Mouse (Mus musculus) thymus, postnatal 25 days (tissue): ENCODE measurements around the gene Shroom2.
"Not testable (repeated sequence)": the region's sequence is repeated elsewhere in the genome, so short reads cannot be mapped to it uniquely, and the experiment has no call there.

Experiments used
- DNase-seq: peaks from one replicate; pipeline ENCODE4 v3.0.0; 2022

Shroom2 gene

DNA sequence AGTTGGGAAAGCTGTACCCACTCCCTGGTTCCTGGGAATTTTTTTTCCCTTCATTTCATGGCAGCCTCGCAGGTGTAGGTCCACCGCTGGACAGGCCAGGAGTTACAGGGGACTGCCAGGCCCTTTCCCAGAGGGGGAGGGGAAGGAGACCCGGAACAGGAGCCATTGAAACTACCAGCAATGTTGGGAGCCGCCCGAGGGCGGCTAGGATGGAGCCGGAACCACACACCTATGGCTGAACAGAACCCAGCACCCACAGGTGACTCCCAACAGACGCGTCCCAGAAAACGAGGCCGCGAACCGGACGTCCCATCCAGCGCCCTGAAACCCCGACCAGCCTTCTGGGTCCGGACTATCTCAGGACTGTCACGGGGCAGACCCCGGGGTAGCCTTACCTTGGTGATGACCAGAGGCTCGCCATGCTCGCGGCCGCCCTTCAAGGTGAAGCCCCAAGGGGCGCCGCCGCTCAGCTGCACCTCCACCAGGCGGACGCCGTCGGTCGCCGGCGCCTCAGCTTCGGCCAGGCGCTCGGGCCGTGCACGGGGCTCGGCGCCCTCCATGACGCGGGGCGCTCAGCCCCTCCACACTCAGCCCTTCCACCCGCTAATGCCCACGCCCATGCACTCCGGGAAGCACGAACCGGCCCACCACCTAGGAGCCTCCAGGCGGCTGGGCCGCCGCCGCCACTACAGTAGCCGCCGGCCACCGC is at the start of gene Shroom2:
TSS of gene Shroom2 (minus strand) at position 575 of the 709 bp plus-strand sequence.
- DNase-seq, result no peak

DNA sequence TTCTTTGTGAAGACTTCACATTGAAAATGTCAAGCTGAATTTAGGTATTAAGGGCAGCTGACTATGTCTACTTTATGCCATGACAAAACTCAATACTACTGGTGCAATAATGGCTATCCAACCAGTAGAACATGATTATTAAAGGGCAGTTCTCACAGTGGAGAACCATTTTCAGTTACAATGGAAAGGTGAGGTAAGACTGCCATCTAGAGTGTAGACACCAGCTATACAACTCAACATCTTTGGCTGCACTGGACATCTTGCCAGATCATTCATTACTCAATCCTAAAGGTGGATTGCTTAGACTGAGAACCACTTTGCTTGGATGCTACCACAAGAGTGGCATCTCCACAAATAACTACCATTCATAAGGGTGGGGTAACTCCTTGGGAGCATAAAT is 49.7 kb upstream of the Shroom2 start:
- DNase-seq, result no peak

DNA sequence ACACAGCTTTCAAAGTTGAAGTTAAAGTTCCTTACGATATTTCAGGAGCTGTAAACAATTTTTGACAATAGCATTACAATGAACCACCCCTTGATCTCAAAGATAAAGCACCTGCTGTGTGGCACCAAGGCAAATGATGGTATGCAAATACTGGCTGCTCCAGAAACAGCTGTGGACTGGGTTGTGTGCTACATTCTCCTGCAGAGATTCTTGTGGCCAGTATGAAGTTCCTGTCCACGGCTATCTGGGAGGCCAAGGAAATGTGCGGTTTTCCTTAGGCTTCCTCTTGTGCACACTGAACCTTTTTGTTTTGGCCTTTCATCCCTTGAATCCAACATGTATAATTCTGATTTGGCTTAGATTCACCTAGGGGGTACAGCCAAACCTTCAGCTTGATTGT is 44.1 kb upstream of the Shroom2 start:
- no peak for DNase-seq

DNA sequence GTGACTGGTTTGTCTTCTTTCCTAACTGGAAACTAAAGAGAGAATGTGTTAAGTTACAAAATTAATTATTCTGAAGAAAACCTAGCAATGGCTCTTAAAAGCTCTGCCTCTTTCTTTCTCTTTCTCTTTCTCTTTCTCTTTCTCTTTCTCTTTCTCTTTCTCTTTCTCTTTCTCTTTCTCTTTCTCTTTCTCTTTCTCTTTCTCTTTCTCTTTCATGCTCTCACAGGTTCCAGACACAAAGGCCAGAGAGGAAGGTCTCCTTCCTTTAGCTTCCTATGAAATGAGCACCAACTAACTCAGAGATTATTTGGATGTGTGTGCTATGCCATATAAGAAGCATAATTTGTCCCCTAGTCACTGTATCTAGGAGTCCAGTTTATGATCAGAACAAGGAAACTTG is 36.1 kb upstream of the Shroom2 start:
- no peak for DNase-seq

DNA sequence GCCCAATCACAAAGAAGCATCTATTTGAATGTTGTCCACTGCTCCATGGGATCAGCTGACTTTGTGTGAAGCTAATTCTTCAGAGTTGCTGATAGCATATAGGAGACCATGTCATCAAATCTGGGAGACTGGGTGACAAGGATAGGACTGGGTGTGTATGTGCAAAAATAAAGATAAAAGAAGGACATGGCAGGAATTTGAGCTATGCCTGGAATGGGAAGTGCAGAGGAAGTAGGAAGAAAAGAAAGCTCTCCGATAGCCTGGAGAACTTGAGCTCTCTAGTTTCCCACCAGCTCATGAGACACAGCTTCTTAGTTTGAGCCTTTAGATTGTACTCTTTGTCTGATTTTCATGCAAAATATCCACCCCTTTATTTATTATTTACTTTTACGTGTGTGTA is 19.3 kb upstream of the Shroom2 start:
- no peak for DNase-seq

DNA sequence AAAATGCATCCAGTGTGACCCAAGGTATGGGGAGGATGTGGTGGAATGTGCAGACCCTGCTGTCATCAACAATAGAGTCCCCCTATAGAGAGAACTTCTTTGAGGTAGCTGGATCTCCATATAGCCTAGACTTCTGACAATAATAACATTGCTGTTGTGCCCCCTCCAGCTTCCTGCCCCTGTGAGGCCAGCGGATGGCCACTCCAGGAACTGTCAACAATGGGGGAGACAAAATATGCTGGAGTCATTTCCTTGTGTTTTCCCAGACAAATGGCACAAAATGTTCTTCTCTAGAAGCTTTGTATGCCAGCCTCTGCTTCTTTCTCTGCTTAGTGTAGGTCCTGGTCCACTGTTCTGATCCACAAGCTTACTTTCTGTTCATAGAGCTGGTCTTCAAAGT is 18.9 kb upstream of the Shroom2 start:
- no peak for DNase-seq

DNA sequence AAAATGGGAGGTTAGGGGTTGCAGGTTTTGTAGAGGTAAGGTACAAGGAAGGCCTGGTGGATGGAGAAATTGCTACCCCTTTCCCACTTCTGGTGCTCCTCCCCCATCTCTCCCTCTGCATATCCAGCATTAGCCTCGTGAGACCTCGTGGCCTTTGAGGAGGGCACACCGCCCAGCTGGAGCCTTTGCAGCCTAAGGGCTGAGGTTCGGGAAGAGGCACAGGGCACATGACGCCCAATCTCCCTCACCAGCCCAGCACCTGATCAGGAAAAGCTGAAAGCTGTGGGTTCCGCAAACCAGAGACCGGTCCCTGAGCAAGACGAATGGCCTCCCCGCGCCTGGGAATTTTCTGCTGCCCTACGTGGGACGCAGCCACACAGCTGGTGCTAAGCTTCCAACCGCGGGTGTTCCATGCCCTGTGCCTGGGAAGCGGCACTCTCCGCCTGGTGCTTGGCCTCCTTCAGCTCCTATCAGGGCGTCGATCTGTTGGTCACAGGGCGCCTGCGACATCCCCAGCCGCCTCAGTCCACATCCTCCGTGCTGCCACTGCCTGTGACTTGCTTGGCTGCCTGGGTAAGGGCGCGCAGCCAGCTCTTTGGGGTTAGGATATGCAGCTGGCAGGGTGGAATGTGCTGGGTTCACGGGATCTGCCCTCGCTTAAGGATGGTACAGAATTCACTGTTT is 12.6 kb upstream of the Shroom2 start, which contains the start of gene Gpr143:
TSS of gene Gpr143 (plus strand) at position 202 of the 684 bp plus-strand sequence.
- no peak for DNase-seq

DNA sequence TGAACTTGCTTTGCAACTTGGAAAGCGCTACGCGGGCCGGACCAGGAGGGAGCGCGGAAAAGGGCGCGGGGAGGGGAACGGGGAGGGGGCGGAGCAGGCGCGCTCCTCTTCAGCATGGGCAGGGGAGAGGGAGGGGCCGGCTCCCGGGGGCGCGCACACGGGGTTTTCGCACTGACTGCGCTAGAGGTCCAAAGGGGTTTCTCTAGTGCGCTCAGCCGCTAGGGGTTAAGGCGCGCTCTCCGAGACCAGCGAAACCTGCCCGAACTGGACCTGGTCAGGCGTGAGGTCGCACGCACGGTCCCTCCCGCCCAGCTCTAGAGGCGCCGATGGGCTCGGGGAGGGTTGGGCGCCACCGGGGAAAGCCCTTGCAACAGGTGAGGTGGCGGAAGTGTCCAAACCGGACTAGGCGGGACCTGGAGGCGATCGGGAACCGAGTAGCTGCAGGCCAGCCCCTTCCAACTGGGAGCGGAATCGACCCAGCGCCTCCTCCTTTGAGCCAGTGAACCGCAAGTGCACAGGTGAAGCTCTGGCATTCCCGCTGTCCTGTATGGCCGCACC is 414 bp upstream of the Shroom2 start:
- DNase-seq, result no peak

DNA sequence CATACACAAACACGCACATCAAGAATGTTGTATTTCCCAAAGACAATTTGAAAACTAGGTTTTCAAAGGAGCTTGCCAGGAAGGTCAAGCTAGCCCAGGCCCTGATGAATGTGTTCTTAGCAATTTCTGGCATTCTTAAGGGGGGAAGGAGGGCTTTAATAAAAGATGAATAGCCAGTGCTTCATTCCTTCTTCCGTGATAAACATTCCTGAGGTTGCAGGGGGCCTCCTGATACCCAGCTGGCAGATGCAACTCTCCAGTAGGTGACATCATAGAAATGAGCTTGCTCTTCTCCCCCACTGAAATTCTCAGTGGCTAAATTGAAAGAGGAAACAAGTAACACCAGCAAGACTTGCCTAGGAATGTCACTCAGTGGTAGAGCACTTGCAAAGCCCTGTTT is 5.1 kb downstream of the Shroom2 start:
- no peak for DNase-seq

DNA sequence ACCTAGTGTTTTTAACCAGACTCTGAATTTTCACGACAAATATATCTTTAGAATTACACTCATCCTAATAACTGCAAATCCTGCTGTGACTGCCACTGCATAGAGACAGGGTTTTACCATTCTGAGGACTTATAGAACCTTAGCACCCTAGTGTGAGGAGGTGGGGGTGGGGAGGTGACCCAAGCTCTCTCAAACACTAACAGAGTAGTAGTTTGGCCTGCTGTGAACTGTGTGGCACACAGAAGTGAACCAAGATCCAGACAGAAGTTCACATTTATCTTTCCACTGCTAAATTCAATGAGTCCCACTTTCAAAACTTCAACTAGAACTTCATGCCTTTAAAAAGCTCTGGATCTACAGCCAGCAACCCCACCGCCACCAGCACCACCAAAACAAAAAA is 6.4 kb downstream of the Shroom2 start:
- DNase-seq, result no peak

DNA sequence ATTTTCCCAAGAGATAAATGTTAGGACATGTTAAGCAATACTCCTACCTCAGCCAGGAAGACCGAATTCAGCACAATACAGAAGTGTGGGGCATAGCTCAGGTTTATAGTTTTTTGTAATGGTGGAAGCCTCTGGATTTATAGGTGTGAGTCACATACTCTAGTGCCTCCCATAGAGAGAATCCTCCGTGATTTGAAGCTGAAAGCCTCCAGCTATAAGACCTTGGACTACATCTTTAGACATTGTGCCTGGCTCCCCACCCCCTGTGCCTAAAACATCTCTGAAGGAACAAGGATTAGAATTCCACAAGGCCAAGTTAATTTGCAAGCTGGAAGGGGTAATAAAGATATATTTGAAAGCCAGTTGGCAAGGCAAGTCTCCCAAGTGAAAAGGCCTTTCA is 6.8 kb downstream of the Shroom2 start:
- DNase-seq, result no peak

DNA sequence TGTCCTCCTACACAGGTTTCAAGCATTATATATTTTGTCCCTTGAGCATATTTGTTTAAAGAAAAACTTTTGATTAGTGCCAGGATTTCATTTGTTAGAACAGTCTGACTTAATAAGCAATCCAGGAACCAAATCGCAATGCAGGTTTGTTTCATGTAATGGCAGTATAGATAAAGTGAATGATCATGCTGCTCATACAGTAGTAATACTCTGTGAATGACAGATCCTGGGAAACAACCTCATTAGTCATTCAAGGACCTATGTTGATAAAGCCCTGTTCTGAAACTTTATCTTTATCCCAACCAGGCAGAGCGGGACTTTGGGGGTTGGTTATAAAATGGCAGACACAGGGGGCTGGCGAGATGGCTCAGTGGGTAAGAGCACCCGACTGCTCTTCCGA is 13.0 kb downstream of the Shroom2 start:
- DNase-seq, result no peak

DNA sequence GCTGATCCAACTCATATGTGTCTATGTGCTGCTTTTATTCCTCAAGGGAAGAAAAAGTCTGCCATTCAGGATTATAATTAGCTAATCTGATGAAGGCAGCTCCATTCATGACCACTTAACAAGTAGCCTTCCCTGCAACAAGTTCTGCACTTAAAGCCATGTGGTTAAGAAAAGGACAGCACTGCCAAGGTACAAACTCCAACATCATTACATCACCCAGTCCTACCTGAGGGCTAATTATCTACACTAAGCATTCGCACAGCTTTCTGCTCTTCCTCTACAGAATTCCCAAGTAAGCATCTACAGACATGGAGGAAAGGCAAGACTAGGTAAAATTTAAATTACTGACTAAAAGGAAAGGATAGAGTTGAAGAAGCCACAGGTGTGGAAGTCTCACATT is 13.4 kb downstream of the Shroom2 start:
- DNase-seq, result no peak

DNA sequence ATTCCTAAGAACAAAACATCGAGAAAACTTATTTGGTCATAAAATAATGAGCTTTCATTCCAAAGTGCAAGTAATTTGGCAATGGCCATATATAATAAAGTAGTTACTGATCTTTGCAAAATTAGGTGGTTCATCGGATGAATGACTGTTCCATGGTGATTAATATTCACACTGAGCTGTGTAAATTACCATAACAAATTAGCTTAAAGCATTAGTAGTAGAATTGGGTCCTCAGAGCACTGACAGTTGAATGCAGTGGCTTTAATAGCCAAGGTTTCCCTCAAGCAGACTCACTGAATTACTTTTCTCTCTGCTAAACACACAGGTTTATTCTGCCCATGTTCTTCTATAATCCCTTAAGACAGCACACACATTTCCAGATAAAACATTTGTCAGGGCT is 23.3 kb downstream of the Shroom2 start:
- no peak for DNase-seq

DNA sequence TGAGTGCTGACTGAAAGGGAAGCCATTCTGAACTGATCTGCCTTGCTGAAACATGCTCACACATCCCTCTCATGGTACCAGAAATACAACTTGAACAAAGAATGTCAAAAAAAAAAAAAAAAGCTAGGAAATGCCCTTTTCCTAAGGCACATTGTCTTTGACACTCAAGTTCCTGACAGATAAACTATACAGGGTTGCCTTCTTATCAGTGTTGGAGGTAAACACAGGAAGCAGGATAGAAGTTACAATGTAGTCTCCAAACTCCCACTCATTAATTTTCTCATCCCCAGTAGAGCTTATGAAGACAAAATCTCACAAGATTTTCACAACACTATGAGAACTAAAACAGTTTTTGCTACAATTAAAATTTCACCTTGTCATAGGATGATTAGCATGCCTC is 25.6 kb downstream of the Shroom2 start:
- DNase-seq, result no peak

DNA sequence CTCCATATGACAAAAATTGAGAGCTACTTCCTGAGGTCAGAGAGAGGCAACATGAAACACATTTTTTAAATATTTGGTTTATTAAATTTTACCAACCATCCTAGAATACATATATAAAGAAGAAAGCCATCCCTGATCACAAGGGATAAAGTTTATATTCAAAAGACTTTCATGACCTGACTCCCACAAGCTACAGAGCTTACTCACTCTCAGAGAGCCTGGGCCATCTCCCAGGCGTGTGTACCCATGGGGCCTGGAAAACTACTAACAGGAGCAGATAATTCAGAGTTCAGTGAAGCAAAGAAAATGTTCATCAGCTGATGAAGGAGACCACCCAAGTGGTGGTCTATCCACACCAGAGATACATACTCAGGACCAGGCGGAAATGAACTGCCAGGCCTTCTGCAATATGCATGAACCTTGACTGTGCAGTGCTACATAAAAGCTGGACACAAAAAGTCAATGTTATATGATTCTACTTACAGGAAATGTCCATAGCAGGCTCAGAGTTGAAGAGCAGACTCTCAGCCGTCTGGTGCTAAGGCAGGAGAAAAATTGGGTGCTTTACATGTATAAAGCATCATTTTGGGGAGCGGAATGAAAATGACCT is 30.4 kb downstream of the Shroom2 start:
- DNase-seq, result no peak

DNA sequence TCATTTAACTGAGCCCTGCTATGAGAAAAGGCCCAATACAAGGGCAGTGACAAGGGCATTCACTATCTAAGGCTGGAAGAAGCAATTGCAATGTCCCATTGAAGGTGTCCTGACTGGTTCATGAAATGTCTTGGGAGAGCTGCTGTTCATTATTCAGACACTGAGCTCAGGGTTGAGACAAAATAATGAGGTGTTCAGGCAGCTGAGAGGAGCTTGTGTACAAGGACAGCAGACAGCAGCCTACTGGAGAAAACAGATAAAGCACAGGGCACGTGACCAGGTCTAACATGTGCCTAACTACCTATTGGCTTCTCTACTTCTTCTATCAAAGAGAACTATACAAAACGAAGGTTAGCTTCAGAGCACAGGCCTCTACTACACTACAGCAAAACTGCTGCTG is 31.1 kb downstream of the Shroom2 start:
- DNase-seq, result no peak

DNA sequence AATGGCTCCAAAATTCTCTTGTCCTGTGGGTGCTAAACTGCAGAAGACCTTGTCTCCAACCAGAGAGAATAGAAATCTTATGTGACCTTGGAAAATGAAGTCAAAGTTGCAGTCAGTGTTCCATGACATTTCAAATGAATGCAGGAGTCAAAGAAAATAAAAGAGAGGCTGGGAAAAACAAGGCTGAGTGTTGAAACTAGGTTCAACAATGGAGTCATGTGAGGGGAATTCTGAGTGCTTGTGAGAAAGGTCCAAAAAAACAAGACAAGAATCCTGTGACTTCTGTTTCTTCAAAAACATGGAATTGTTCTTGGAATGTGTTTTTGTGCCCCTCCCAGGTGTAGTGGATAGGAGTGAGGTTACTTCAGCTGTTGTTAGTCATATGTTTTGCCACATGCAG is 34.0 kb downstream of the Shroom2 start:
- DNase-seq, result no peak

DNA sequence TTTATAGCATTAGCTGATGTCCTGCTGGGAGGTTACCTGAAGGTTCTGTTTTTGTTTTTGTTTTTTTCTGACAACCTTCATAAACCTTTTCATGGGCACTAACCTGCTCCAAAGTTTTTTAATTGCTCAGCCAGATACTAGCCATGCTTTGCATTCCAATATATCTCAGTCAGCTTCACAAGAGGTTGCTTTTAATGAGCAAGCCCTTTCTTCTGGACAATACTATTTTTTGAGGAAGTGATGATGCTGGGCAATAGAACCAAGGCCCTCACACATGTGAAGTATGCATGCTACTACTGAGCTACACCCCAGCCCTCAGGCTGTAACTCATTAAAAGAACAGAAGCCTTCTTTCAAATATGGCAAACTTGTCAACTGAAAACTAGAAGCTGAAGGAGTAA is 52.6 kb downstream of the Shroom2 start:
- no peak for DNase-seq

DNA sequence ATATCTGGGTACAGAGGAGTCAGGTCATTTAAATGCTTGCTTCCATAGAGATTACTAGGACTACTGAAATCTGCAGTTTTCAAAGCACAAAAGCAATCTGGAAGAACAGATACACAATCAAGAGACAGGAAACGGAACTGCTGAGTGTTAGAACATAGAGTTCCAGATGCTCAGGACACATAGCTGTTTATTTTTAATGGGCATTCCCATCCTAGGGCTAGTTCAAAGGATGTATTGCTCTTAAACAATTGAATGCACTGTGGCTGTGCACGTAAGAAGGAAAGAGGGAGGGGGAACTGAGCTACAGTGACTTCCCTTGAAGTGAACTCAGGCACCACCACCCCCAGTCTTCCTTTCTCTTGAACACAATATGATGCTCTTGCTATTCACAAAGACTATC is 58.5 kb downstream of the Shroom2 start:
- DNase-seq, result not testable (repeated sequence)

DNA sequence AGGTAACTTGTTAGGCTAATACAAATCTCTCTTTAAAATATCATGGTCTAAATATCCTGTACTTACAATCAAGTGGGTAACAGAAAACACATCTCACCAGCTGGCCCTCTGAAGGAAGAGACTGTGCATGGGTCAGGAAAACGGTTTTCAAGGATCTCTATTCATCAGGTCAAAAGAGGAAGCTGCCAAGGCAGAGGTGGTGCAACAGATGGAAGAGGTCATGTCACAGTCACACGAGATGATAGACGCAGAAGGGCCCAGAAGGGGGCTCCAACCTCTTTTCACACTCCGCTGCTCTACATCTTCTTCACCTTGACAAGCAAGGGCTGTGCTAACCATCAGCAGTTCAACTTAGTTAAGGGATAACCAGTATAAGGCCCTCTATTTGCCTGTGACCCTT is 60.9 kb downstream of the Shroom2 start:
- DNase-seq, result no peak

DNA sequence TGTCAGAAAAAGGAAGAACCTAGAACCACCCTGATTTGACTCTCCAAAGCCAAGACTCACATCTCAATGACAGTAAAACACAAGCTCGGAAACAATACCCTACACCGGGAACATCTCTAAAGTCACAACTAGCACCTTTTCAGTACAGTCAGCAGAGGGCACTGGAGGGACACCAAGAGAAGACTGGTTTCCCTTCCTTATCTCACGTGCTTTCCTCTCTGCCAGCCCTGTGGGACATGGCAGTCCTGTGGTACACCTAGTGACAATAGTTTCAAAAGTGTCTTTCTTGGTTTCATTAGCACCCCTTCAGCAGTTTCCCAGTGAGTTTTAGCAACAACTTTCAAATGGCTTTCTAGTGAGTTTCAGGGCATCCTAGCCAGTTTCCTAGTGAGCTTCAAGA is 63.9 kb downstream of the Shroom2 start:
- DNase-seq, result no peak

DNA sequence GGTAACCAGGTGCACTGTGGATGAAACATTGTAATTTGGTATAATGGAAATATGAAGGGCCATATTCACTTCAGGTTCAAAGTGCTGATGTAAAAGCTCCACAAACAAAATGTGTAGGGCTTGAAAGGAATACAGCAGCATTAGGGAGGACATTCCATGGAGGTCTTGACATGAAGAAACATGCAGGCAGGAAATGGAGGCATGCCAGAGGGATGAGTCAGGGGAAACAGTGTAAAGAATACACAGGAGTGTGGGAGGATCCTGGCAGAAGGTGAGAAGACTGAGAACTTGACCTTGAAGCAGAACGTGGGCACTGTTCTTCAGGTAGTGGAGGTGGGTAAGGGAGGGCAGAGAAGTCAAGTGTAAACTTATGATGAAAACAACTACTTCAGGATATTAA is 65.6 kb downstream of the Shroom2 start:
- DNase-seq, result no peak

DNA sequence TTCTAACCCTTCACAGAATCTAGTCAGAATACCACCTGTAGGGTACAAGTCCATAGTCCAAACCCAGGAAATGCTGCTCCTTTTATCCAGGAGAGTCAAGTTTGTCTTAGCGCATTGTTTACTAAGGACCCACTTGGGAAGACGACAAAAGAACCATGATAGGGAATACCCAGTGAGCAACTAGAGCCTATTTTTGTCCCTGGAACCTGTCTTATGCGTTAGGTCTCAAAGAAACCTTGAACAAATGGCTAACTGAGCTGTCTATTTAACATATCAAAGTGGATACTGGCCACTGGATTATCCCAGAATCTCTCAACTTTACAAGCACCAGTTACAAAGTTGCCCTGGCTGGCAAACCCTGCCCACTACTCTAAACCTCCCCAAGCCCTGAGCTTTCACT is 67.6 kb downstream of the Shroom2 start:
- no peak for DNase-seq
